35 mouse cellular contexts compared by ENCODE assay signal in the genomic region with DNA sequence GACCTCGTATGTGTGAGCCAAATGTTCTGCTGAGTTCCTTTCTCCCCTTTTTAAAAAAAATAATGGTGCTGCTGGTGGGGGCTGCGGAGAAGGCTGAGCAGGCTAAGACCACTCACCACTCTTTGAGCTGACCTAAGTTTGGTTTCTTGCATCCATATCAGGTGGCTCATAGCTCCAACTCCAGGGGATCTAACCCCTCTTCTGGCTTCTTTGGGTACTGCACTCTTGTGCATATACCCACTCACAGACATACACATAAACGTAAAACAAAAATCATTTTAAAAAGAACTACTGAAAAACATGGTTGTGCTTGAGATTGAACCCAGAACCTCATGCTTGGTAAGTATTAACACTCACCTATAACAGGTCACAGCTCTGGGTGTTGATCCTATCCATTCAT. TPM values are rescaled to one million over a fixed set of nuclear protein-coding genes. Genes with fewer than 3 reads are reported as not detected.
DNase-seq lines count a peak whose midpoint lies in the region; ATAC-seq and TF ChIP-seq lines count a peak whose summit lies in the region.
"Had no signal": no experiment of that assay in that cellular context is flagged by ENCODE, and none has a peak within 500 bp of the region (broad histone marks: within the 10 kb centered on the region; RNA-seq: fewer than 3 reads in every experiment).

No protein-coding gene starts in this region.

- WGBS in heart, adult 2 months = 96% methylated on average over 3 of the region's 3 CpGs
- WGBS in liver, adult 2 months = 94% methylated on average over 3 of the region's 3 CpGs
- 87% methylated on average over 3 of the region's 3 CpGs for WGBS in liver, embryonic 12.5 days (ENCODE audit: insufficient replicate concordance)
- 95% methylated on average over 3 of the region's 3 CpGs for whole genome bisulfite sequencing in midbrain, postnatal 0 days
- 98% methylated on average over 3 of the region's 3 CpGs for WGBS in midbrain, embryonic 11.5 days
- WGBS in forebrain, embryonic 10.5 days = 90% methylated on average over 3 of the region's 3 CpGs

- DNase-seq in heart, adult 2 months = no peak
- DNase-seq in heart, postnatal 14 days = no peak
- DNase-seq in liver, adult 2 months (ENCODE audit: extremely low read depth, low read depth, low spot score) = no peak
- no peak for DNase-seq in midbrain, postnatal 0 days (ENCODE audit: low spot score)
- no peak for DNase-seq in midbrain, embryonic 11.5 days (ENCODE audit: low spot score, missing footprints)
- DNase-seq in embryo, embryonic 10 days (ENCODE audit: low spot score) = no peak
- no peak for DNase-seq in forebrain, embryonic 10.5 days (ENCODE audit: extremely low spot score, low spot score)
- DNase-seq: adrenal gland, adult 2 months; adrenal gland, postnatal 36 days; cerebellum, adult 2 months; cerebellum, postnatal 14 days; kidney, adult 11 months; kidney, postnatal 4 days; right cerebral cortex, postnatal 25 days; thymus, postnatal 14 days had no signal

- H3K27ac ChIP-seq in heart, adult 2 months = no peak overlapping the region
- H3K27ac ChIP-seq in liver, adult 2 months (replicated peaks; ENCODE audit: insufficient read depth, low read depth, low read length) = peak overlapping the region; percentile 70
- H3K27ac ChIP-seq in liver, embryonic 12.5 days = no peak overlapping the region
- H3K27ac ChIP-seq in midbrain, postnatal 0 days (ENCODE audit: low read depth, low read length) = no peak overlapping the region
- H3K27ac ChIP-seq in midbrain, embryonic 11.5 days (ENCODE audit: low read depth, low read length) = no peak overlapping the region
- H3K27ac ChIP-seq in forebrain, embryonic 10.5 days = no peak overlapping the region
- H3K27ac ChIP-seq: midbrain, embryonic 15.5 days; stomach, embryonic 15.5 days had no signal

- intact Hi-C loops in heart, adult 2 months (cut with DNase I) = no loop called here
- intact Hi-C loops in heart, postnatal 14 days (cut with DNase I) = no loop called here

- H3K9me3 ChIP-seq in liver, embryonic 12.5 days (replicated peaks) = peaks cover 14% of the 10 kb centered on the region
- H3K9me3 ChIP-seq in midbrain, postnatal 0 days (ENCODE audit: low read length) = no peaks in the 10 kb centered on the region
- H3K9me3 ChIP-seq in midbrain, embryonic 11.5 days (ENCODE audit: control insufficient read depth, low read length) = no peaks in the 10 kb centered on the region
- H3K9me3 ChIP-seq in forebrain, embryonic 10.5 days = peaks cover 12% of the 10 kb centered on the region; the same call in 1 of the 2 replicates
- H3K9me3 ChIP-seq: liver, embryonic 15.5 days; stomach, embryonic 15.5 days had no signal

- H3K9ac ChIP-seq in heart, adult 2 months (ENCODE audit: low read depth, low read length) = no peak overlapping the region
- H3K9ac ChIP-seq in liver, adult 2 months (ENCODE audit: low read depth, low read length) = no peak overlapping the region
- no peak overlapping the region for H3K9ac ChIP-seq in liver, embryonic 12.5 days
- no peak overlapping the region for H3K9ac ChIP-seq in midbrain, postnatal 0 days (replicated peaks; ENCODE audit: low read length, poor library complexity, severe bottlenecking)
- H3K9ac ChIP-seq in midbrain, embryonic 11.5 days (ENCODE audit: low read length) = no peak overlapping the region
- H3K9ac ChIP-seq: liver, embryonic 15.5 days; midbrain, embryonic 15.5 days; stomach, embryonic 15.5 days had no signal

- TF ChIP-seq POLR2A in heart, adult 2 months (IDR thresholded peaks at IDR 0.05; ENCODE audit: insufficient read depth, low read depth, low read length) = no peak
- no peak for TF ChIP-seq POLR2A in liver, adult 2 months (IDR thresholded peaks at IDR 0.05; ENCODE audit: extremely low read depth, insufficient read depth, low read length)

- H3K36me3 ChIP-seq in heart, adult 2 months (ENCODE audit: control insufficient read depth, insufficient read depth, low read length) = no peaks in the 10 kb centered on the region
- H3K36me3 ChIP-seq in liver, adult 2 months (ENCODE audit: control insufficient read depth, insufficient read depth, low read length) = peaks cover 26% of the 10 kb centered on the region; the same call in 1 of the 2 replicates
- peaks cover 83% of the 10 kb centered on the region for H3K36me3 ChIP-seq in liver, embryonic 12.5 days
- peaks cover 48% of the 10 kb centered on the region for H3K36me3 ChIP-seq in midbrain, postnatal 0 days (ENCODE audit: insufficient read depth, low read length)
- peaks cover 24% of the 10 kb centered on the region for H3K36me3 ChIP-seq in midbrain, embryonic 11.5 days (ENCODE audit: control insufficient read depth, insufficient read depth, low read length)
- H3K36me3 ChIP-seq in forebrain, embryonic 10.5 days (replicated peaks) = peaks cover 81% of the 10 kb centered on the region

- TF ChIP-seq CTCF in heart, adult 2 months (IDR thresholded peaks at IDR 0.05) = peak; percentile 21; the same call in 1 of the 2 replicates
- no peak for TF ChIP-seq CTCF in liver, adult 2 months (IDR thresholded peaks at IDR 0.05; ENCODE audit: low read depth, low read length)
- peak; percentile 19; the same call in 1 of the 2 replicates for TF ChIP-seq CTCF in midbrain, postnatal 0 days (IDR thresholded peaks at IDR 0.05)

- ATAC-seq in liver, embryonic 12.5 days = no peak
- ATAC-seq in midbrain, postnatal 0 days (ENCODE audit: low FRiP score) = no peak
- no peak for ATAC-seq in midbrain, embryonic 11.5 days (ENCODE audit: low FRiP score)
- ATAC-seq: activated CD4-positive, CD25-positive, alpha-beta regulatory T cell, adult 4 months; forebrain, embryonic 14.5 days; midbrain, embryonic 15.5 days had no signal

- no peak for TF ChIP-seq EP300 in heart, adult 2 months (IDR thresholded peaks at IDR 0.05; ENCODE audit: insufficient read depth, low read depth, low read length)

- H3K4me3 ChIP-seq in heart, adult 2 months = no peak overlapping the region
- H3K4me3 ChIP-seq in liver, adult 2 months (ENCODE audit: insufficient read depth, low read depth, low read length) = no peak overlapping the region
- no peak overlapping the region for H3K4me3 ChIP-seq in liver, embryonic 12.5 days
- no peak overlapping the region for H3K4me3 ChIP-seq in midbrain, postnatal 0 days (ENCODE audit: low read depth, low read length)
- no peak overlapping the region for H3K4me3 ChIP-seq in midbrain, embryonic 11.5 days (ENCODE audit: low read depth, low read length)
- no peak overlapping the region for H3K4me3 ChIP-seq in forebrain, embryonic 10.5 days
- H3K4me3 ChIP-seq: liver, embryonic 15.5 days; midbrain, embryonic 15.5 days; stomach, embryonic 15.5 days had no signal

- no peak overlapping the region for H3K4me2 ChIP-seq in liver, embryonic 12.5 days
- no peak overlapping the region for H3K4me2 ChIP-seq in midbrain, postnatal 0 days (ENCODE audit: low read depth, low read length, poor library complexity, severe bottlenecking)
- no peak overlapping the region for H3K4me2 ChIP-seq in midbrain, embryonic 11.5 days
- H3K4me2 ChIP-seq: liver, embryonic 15.5 days; midbrain, embryonic 15.5 days; stomach, embryonic 15.5 days had no signal

- H3K79me2 ChIP-seq in heart, adult 2 months (replicated peaks; ENCODE audit: control insufficient read depth, insufficient read depth, low read length) = no peaks in the 10 kb centered on the region
- H3K79me2 ChIP-seq in liver, adult 2 months (ENCODE audit: control insufficient read depth, insufficient read depth, low read length) = no peaks in the 10 kb centered on the region

- H3K4me1 ChIP-seq in heart, adult 2 months (ENCODE audit: control insufficient read depth, insufficient read depth, low read length) = no peaks in the 10 kb centered on the region
- peaks cover 9% of the 10 kb centered on the region for H3K4me1 ChIP-seq in liver, adult 2 months (ENCODE audit: control insufficient read depth, insufficient read depth, low read length)
- peaks cover 4% of the 10 kb centered on the region; the same call in 1 of the 2 replicates for H3K4me1 ChIP-seq in liver, embryonic 12.5 days
- H3K4me1 ChIP-seq in midbrain, postnatal 0 days (ENCODE audit: insufficient read depth, low read length) = no peaks in the 10 kb centered on the region
- no peaks in the 10 kb centered on the region for H3K4me1 ChIP-seq in midbrain, embryonic 11.5 days (ENCODE audit: control insufficient read depth, insufficient read depth, low read length)
- no peaks in the 10 kb centered on the region for H3K4me1 ChIP-seq in forebrain, embryonic 10.5 days
- H3K4me1 ChIP-seq: liver, embryonic 15.5 days; midbrain, embryonic 15.5 days; stomach, embryonic 15.5 days had no signal

- H3K27me3 ChIP-seq in heart, adult 2 months (ENCODE audit: control insufficient read depth, insufficient read depth, low read length) = no peaks in the 10 kb centered on the region
- no peaks in the 10 kb centered on the region for H3K27me3 ChIP-seq in liver, adult 2 months (ENCODE audit: control insufficient read depth, insufficient read depth, low read length)
- H3K27me3 ChIP-seq in liver, embryonic 12.5 days (replicated peaks) = no peaks in the 10 kb centered on the region
- H3K27me3 ChIP-seq in midbrain, postnatal 0 days (ENCODE audit: insufficient read depth, low read length) = no peaks in the 10 kb centered on the region
- H3K27me3 ChIP-seq in midbrain, embryonic 11.5 days (ENCODE audit: control insufficient read depth, insufficient read depth, low read length) = no peaks in the 10 kb centered on the region
- no peaks in the 10 kb centered on the region for H3K27me3 ChIP-seq in forebrain, embryonic 10.5 days (ENCODE audit: poor library complexity, severe bottlenecking)
- H3K27me3 ChIP-seq: liver, embryonic 15.5 days; midbrain, embryonic 15.5 days; stomach, embryonic 15.5 days had no signal

RNA-seq across cellular contexts. Expression of gene Pigt, which starts 7.6 kb away (rescaled TPM):
- total RNA-seq in heart, adult 2 months (2021) = 10 to 100 TPM; 31.3 to 31.5 TPM
- 47.1 and 51.3 TPM in 2 replicates for polyA plus RNA-seq in heart, adult 2 months (2012; rRNA removed)
- 10 to 100 TPM; 43.1 to 45.9 TPM for total RNA-seq in heart, postnatal 14 days (2021)
- total RNA-seq in liver, adult 2 months (2014; rRNA removed) = 7.5 and 14.2 TPM in 2 replicates
- 56.7 and 63.7 TPM in 2 replicates for polyA plus RNA-seq in liver, adult 2 months (2012; rRNA removed)
- 29.7 and 30.3 TPM in 2 replicates for polyA plus RNA-seq in liver, embryonic 12.5 days (2016; fragmentation: Nextera tagmentation; extraction: Ambion mirVana)
- 117 and 126 TPM in 2 replicates for total RNA-seq in midbrain, postnatal 0 days (2014; rRNA removed)
- 121 and 126 TPM in 2 replicates for polyA plus RNA-seq in midbrain, postnatal 0 days (2015; fragmentation: Nextera tagmentation; extraction: Ambion mirVana)
- 48.1 and 51.9 TPM in 2 replicates for polyA plus RNA-seq in midbrain, embryonic 11.5 days (2014; fragmentation: Nextera tagmentation; extraction: Ambion mirVana)
- 38.5 and 42.0 TPM in 2 replicates for polyA plus RNA-seq in forebrain, embryonic 10.5 days (2016; fragmentation: Nextera tagmentation; extraction: Ambion mirVana)

RNA-seq across cellular contexts. Expression of gene Dbndd2, which starts 19.0 kb away (rescaled TPM):
- 10 to 100 TPM in 1 of 2 experiments, 1 to 10 TPM in 1; 8.0 to 10.3 TPM for total RNA-seq in heart, adult 2 months (2021)
- polyA plus RNA-seq in heart, adult 2 months (2012; rRNA removed) = 17.9 and 31.9 TPM in 2 replicates
- 10 to 100 TPM; 17.9 to 19.0 TPM for total RNA-seq in heart, postnatal 14 days (2021)
- 8.1 and 10.1 TPM in 2 replicates for total RNA-seq in liver, adult 2 months (2014; rRNA removed)
- polyA plus RNA-seq in liver, adult 2 months (2012; rRNA removed) = 7.6 and 9.5 TPM in 2 replicates
- 0.94 and 1.7 TPM in 2 replicates for polyA plus RNA-seq in liver, embryonic 12.5 days (2016; fragmentation: Nextera tagmentation; extraction: Ambion mirVana)
- total RNA-seq in midbrain, postnatal 0 days (2014; rRNA removed) = 21.1 and 26.7 TPM in 2 replicates
- 24.8 and 25.4 TPM in 2 replicates for polyA plus RNA-seq in midbrain, postnatal 0 days (2015; fragmentation: Nextera tagmentation; extraction: Ambion mirVana)
- 3.1 and 3.4 TPM in 2 replicates for polyA plus RNA-seq in midbrain, embryonic 11.5 days (2014; fragmentation: Nextera tagmentation; extraction: Ambion mirVana)
- 3.1 and 4.8 TPM in 2 replicates for polyA plus RNA-seq in forebrain, embryonic 10.5 days (2016; fragmentation: Nextera tagmentation; extraction: Ambion mirVana)

RNA-seq across cellular contexts. Expression of gene Trp53tg5, which starts 31.4 kb away (rescaled TPM):
- not detected for total RNA-seq in heart, adult 2 months (2021)
- polyA plus RNA-seq in heart, adult 2 months (2012; rRNA removed) = not detected in 2 replicates
- not detected for total RNA-seq in heart, postnatal 14 days (2021)
- total RNA-seq in liver, adult 2 months (2014; rRNA removed) = not detected in 2 replicates
- not detected in 2 replicates for polyA plus RNA-seq in liver, adult 2 months (2012; rRNA removed)
- not detected in 2 replicates for polyA plus RNA-seq in liver, embryonic 12.5 days (2016; fragmentation: Nextera tagmentation; extraction: Ambion mirVana)
- not detected in 2 replicates for total RNA-seq in midbrain, postnatal 0 days (2014; rRNA removed)
- polyA plus RNA-seq in midbrain, postnatal 0 days (2015; fragmentation: Nextera tagmentation; extraction: Ambion mirVana) = not detected in 2 replicates
- not detected in 2 replicates for polyA plus RNA-seq in midbrain, embryonic 11.5 days (2014; fragmentation: Nextera tagmentation; extraction: Ambion mirVana)
- polyA plus RNA-seq in forebrain, embryonic 10.5 days (2016; fragmentation: Nextera tagmentation; extraction: Ambion mirVana) = not detected in 2 replicates
- total RNA-seq: adrenal gland, adult 2 months; adrenal gland, postnatal 36 days; gastrocnemius, adult 8-10 months; gastrocnemius, postnatal 4 days; heart, postnatal 25 days; left cerebral cortex, postnatal 10 days; neutrophil, adult 5-6 weeks had no signal
- polyA plus RNA-seq: adrenal gland, adult 2 months; cerebellum, adult 2 months; embryonic facial prominence, embryonic 11.5 days; forebrain, embryonic 14.5 days; frontal cortex, adult 2 months; heart, embryonic 14.5 days; hindbrain, embryonic 11.5 days; kidney, embryonic 16.5 days; limb, embryonic 11.5 days; liver, embryonic 15.5 days; lung, embryonic 16.5 days; midbrain, embryonic 15.5 days; neural tube, embryonic 11.5 days; urinary bladder, adult 2 months had no signal

RNA-seq across cellular contexts. Expression of gene Gm20458, which starts 44.2 kb away (rescaled TPM):
- 1 to 10 TPM; 8.0 to 9.2 TPM for total RNA-seq in heart, adult 2 months (2021)
- polyA plus RNA-seq in heart, adult 2 months (2012; rRNA removed) = 7.8 and 17.2 TPM in 2 replicates
- total RNA-seq in heart, postnatal 14 days (2021) = 1 to 10 TPM; 3.0 to 5.3 TPM
- 0.46 TPM in 1 of 2 replicates, not detected in the other for total RNA-seq in liver, adult 2 months (2014; rRNA removed)
- 11.7 and 14.2 TPM in 2 replicates for polyA plus RNA-seq in liver, adult 2 months (2012; rRNA removed)
- 4.7 and 5.2 TPM in 2 replicates for polyA plus RNA-seq in liver, embryonic 12.5 days (2016; fragmentation: Nextera tagmentation; extraction: Ambion mirVana)
- 4.7 and 15.0 TPM in 2 replicates for total RNA-seq in midbrain, postnatal 0 days (2014; rRNA removed)
- polyA plus RNA-seq in midbrain, postnatal 0 days (2015; fragmentation: Nextera tagmentation; extraction: Ambion mirVana) = 6.9 and 7.2 TPM in 2 replicates
- polyA plus RNA-seq in midbrain, embryonic 11.5 days (2014; fragmentation: Nextera tagmentation; extraction: Ambion mirVana) = 4.7 and 5.0 TPM in 2 replicates
- 2.0 and 3.0 TPM in 2 replicates for polyA plus RNA-seq in forebrain, embryonic 10.5 days (2016; fragmentation: Nextera tagmentation; extraction: Ambion mirVana)
- total RNA-seq: neutrophil, adult 5-6 weeks had no signal

RNA-seq across cellular contexts. Expression of gene Sys1, which starts 48.2 kb away (rescaled TPM):
- total RNA-seq in heart, adult 2 months (2021) = 10 to 100 TPM; 21.1 to 26.4 TPM
- 52.0 and 55.0 TPM in 2 replicates for polyA plus RNA-seq in heart, adult 2 months (2012; rRNA removed)
- total RNA-seq in heart, postnatal 14 days (2021) = 10 to 100 TPM; 21.2 to 21.9 TPM
- 33.7 and 40.9 TPM in 2 replicates for total RNA-seq in liver, adult 2 months (2014; rRNA removed)
- polyA plus RNA-seq in liver, adult 2 months (2012; rRNA removed) = 145 and 157 TPM in 2 replicates
- 36.1 and 37.9 TPM in 2 replicates for polyA plus RNA-seq in liver, embryonic 12.5 days (2016; fragmentation: Nextera tagmentation; extraction: Ambion mirVana)
- total RNA-seq in midbrain, postnatal 0 days (2014; rRNA removed) = 194 and 206 TPM in 2 replicates
- 103 and 108 TPM in 2 replicates for polyA plus RNA-seq in midbrain, postnatal 0 days (2015; fragmentation: Nextera tagmentation; extraction: Ambion mirVana)
- 62.0 and 63.6 TPM in 2 replicates for polyA plus RNA-seq in midbrain, embryonic 11.5 days (2014; fragmentation: Nextera tagmentation; extraction: Ambion mirVana)
- polyA plus RNA-seq in forebrain, embryonic 10.5 days (2016; fragmentation: Nextera tagmentation; extraction: Ambion mirVana) = 57.9 and 59.5 TPM in 2 replicates
